Mouse (Mus musculus) C2C12 (cell line): Measurements from ENCODE around the gene 1110008L16Rik. TPM values are rescaled to one million over a fixed set of nuclear protein-coding genes. Genes with fewer than 3 reads are reported as not detected.

ENCODE experiments used
- H3K27me3 ChIP-seq: one replicate; pipeline ENCODE4 v1.6.1; 2011; ENCODE audit not compliant: control insufficient read depth, insufficient read depth, insufficient read length
- H3K36me3 ChIP-seq: one replicate; pipeline ENCODE4 v1.6.1; 2011; ENCODE audit not compliant: control insufficient read depth, insufficient read depth
- H3K4me3 ChIP-seq: one replicate; pipeline ENCODE4 v1.5.1; 2011; ENCODE audit warnings: mild to moderate bottlenecking, control low read depth; ENCODE audit not compliant: poor library complexity, insufficient read depth, severe bottlenecking
- H3K79me2 ChIP-seq: one replicate; pipeline ENCODE4 v1.6.1; 2011; ENCODE audit not compliant: control insufficient read depth, insufficient read depth
- H3K79me3 ChIP-seq: one replicate; pipeline ENCODE4 v1.6.1; 2011; ENCODE audit warnings: low read depth, control low read depth
- H3ac ChIP-seq: one replicate; pipeline ENCODE3; 2011; ENCODE audit warnings: low read depth; ENCODE audit not compliant: control insufficient read depth, insufficient read length
- CEBPB ChIP-seq: IDR thresholded peaks from one replicate; pipeline ENCODE4 v1.6.1; 2011; ENCODE audit warnings: low read depth, mild to moderate bottlenecking, control low read depth, moderate library complexity
- CTCF ChIP-seq: IDR thresholded peaks from one replicate; pipeline ENCODE4 v1.5.1; 2011; ENCODE audit not compliant: control insufficient read depth, insufficient read depth, insufficient read length
- FOSL1 ChIP-seq: IDR thresholded peaks from one replicate; pipeline ENCODE4 v1.8.0; 2011; ENCODE audit warnings: mild to moderate bottlenecking, low read length; ENCODE audit not compliant: poor library complexity, insufficient read depth, severe bottlenecking
- MAX ChIP-seq: IDR thresholded peaks from one replicate; pipeline ENCODE4 v1.6.1; 2011; ENCODE audit warnings: mild to moderate bottlenecking, control low read depth
- MYOD1 ChIP-seq: IDR thresholded peaks from one replicate; pipeline ENCODE4 v1.6.1; 2011; ENCODE audit warnings: low read depth; ENCODE audit not compliant: control insufficient read depth, insufficient read length
- MYOG ChIP-seq: IDR thresholded peaks from one replicate; pipeline ENCODE4 v1.6.1; 2011; ENCODE audit not compliant: control insufficient read depth, insufficient read length; ENCODE audit errors: extremely low read depth
- USF1 ChIP-seq: IDR thresholded peaks from one replicate; pipeline ENCODE4 v1.6.1; 2011; ENCODE audit warnings: low read depth, mild to moderate bottlenecking, control low read depth, moderate library complexity
- polyA plus RNA-seq: library from polyadenylated mRNA; unstranded; fragments of >200 nt; fragmentation: generic; extraction: Trizol; gene quantifications from one replicate; pipeline ENCODE4 v1.2.1, GENCODE M21; 2012; ENCODE audit warnings: missing spikeins

The 1110008L16Rik gene
- polyA plus RNA-seq, 1 experiment: 7.6 TPM

GRCm38 (mm10) chr12:55426300-55426699, 126.9 kb downstream of the 1110008L16Rik start:
- no peak overlapping the region for H3K4me3 ChIP-seq
- TF ChIP-seq CEBPB (no peak), MYOD1 (no peak), MYOG (no peak), MAX (no peak), FOSL1 (no peak), USF1 (no peak), CTCF (no peak)

GRCm38 (mm10) chr12:55429201-55429600, 129.8 kb downstream of the 1110008L16Rik start:
- TF ChIP-seq CEBPB (no peak), USF1 (no peak), MAX (no peak), FOSL1 (no peak), MYOG (no peak), CTCF (no peak), MYOD1 (no peak)
- no peak overlapping the region for H3K4me3 ChIP-seq
- no peaks in the 10 kb centered on the region for H3K79me2 ChIP-seq
- no peaks in the 10 kb centered on the region for H3K79me3 ChIP-seq
- no peaks in the 10 kb centered on the region for H3K36me3 ChIP-seq
- H3K27me3 ChIP-seq: no peaks in the 10 kb centered on the region
- H3ac ChIP-seq: no peak overlapping the region

More at GRCm38 (mm10) chr12:55426300-55426699, 126.9 kb downstream of the 1110008L16Rik start:
- Histone ChIP-seq H3K36me3 (no peaks in the 10 kb centered on the region), H3ac (no peak overlapping the region), H3K79me3 (no peaks in the 10 kb centered on the region), H3K79me2 (no peaks in the 10 kb centered on the region), H3K27me3 (no peaks in the 10 kb centered on the region)

- no peak overlapping the region for H3K4me3 ChIP-seq
- H3K79me2 ChIP-seq: no peaks in the 10 kb centered on the region
- no peak for TF ChIP-seq CEBPB
- TF ChIP-seq MYOD1: no peak
- no peak for TF ChIP-seq FOSL1
- no peak for TF ChIP-seq MAX
- TF ChIP-seq USF1: no peak
- TF ChIP-seq MYOG: no peak
- no peak for TF ChIP-seq CTCF
- H3K79me3 ChIP-seq: no peaks in the 10 kb centered on the region
- H3K27me3 ChIP-seq: no peaks in the 10 kb centered on the region
- H3K36me3 ChIP-seq: no peaks in the 10 kb centered on the region
- H3ac ChIP-seq: no peak overlapping the region
These were observed 130.6 kb downstream of the 1110008L16Rik start for GRCm38 (mm10) chr12:55429956-55430355.

Other genes starting within 250 kb of the 1110008L16Rik start
- gene 2700097O09Rik, start 219.5 kb upstream of the 1110008L16Rik start, polyA plus RNA-seq: 5.1 TPM
- gene Srp54a, start 219.3 kb upstream of the 1110008L16Rik start, polyA plus RNA-seq: 19.9 TPM
- 14.4 TPM for gene Fam177a, start 175.1 kb upstream of the 1110008L16Rik start, polyA plus RNA-seq
- 36.3 TPM for gene Srp54b, start 144.5 kb upstream of the 1110008L16Rik start, polyA plus RNA-seq
- gene 1700047I17Rik2, start 100.0 kb upstream of the 1110008L16Rik start, polyA plus RNA-seq: not detected
- 15.2 TPM for gene Srp54c, start 69.4 kb upstream of the 1110008L16Rik start, polyA plus RNA-seq
- gene Ppp2r3c, start 3.4 kb downstream of the 1110008L16Rik start, polyA plus RNA-seq: 3.8 TPM
- 312 TPM for gene Psma6, start 84.6 kb downstream of the 1110008L16Rik start, polyA plus RNA-seq
- gene Nfkbia, start 193.1 kb downstream of the 1110008L16Rik start, polyA plus RNA-seq: 43.2 TPM